Mouse (Mus musculus): ENCODE results near the gene Ckm. TPM values are rescaled to one million over a fixed set of nuclear protein-coding genes. Genes with fewer than 3 reads are reported as not detected.
A peak's percentile ranks its signal among the peaks of the same experiment; 100 is the strongest.

Gene Ckm
- total RNA-seq, 2 experiments from 2014 or later = 3,255 to 3,362 TPM

- no peak for DNase-seq
- intact Hi-C loops (cut with DNase I) = no loop called here
Measured at GRCm38 (mm10) chr7:19427999-19428650, 23.5 kb downstream of the Ckm start.

GRCm38 (mm10) chr7:19429726-19430125, 25.1 kb downstream of the Ckm start:
- intact Hi-C loops (cut with DNase I) = no loop called here
- DNase-seq = no peak

GRCm38 (mm10) chr7:19430402-19430801, 25.8 kb downstream of the Ckm start:
- no peak for DNase-seq
- intact Hi-C loops (cut with DNase I) = no loop called here

DNA sequence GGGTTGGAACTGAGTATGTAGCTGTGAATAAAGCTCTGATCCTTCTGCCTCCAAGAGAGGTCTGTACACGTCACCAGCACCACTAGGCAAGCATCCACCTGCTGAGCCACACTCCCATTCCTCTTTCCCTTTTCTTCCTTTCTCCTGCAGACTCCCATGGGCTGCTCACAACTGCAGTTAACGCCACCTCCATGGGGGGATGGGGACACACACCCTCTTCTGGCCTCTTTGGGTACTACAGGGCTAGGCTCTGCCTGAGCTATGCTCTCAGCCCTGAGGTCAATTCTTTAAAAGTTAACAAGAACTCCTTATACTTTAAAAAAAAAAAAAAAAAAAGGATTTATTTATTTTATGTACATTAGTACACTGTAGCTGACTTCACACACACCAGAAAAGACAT, 27.9 kb downstream of the Ckm start:
- no peak for DNase-seq
- intact Hi-C loops (cut with DNase I) = no loop called here

DNA sequence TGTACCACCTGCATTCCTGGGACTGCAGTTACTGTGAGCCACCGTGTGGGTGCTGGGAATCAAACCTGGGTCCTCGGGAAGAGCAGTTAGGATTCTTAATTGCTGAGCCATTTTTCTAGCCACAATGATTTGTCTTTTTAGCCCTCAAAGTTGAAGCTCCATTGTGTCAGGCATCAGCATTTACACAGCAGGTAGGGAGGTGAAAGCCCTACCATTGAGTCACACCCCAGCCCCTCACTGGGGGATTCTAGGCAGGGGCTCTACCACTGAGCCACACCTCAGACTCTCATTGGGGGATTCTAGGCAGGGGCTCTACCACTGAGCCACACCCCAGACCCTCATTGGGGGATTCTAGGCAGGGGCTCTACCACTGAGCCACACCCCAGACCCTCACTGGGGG, 31.7 kb downstream of the Ckm start:
- intact Hi-C loops (cut with DNase I) = no loop called here
- no peak for DNase-seq

GRCm38 (mm10) chr7:19437048-19437447, 32.5 kb downstream of the Ckm start:
- intact Hi-C loops (cut with DNase I) = no loop called here
- DNase-seq = no peak

- intact Hi-C loops (cut with DNase I) = no loop called here
- no peak for DNase-seq
Measured at GRCm38 (mm10) chr7:19441448-19442091, 37.0 kb downstream of the Ckm start.

- DNase-seq = peak; percentile 90 to 94
- intact Hi-C loops (cut with DNase I) = no loop called here
Measured at GRCm38 (mm10) chr7:19443344-19443743, 38.8 kb downstream of the Ckm start.

DNA sequence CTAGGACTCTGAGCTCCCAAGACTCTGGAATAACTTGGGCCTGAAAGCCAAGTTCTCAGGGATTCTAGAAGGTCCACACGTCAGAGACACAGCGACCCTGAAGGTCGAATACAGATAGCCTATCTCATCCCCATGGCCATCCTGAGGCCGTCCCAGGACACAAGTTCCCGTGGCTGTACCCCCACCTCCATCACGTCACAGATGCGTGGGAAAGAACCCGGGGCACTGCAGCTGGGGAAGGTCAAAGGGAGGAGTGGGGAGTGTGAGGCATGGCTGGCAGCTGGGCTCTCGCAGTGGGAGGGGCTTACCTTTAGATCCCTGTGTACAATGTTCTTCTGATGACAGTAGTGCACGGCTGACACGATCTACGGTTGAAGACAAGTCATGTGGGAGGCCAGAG, 40.2 kb downstream of the Ckm start:
- DNase-seq = no peak
- intact Hi-C loops (cut with DNase I) = no loop called here

- no peak for DNase-seq
- intact Hi-C loops (cut with DNase I) = no loop called here
Measured at GRCm38 (mm10) chr7:19447689-19448088, 43.1 kb downstream of the Ckm start.

- DNase-seq = no peak
- intact Hi-C loops (cut with DNase I) = no loop called here
Measured at GRCm38 (mm10) chr7:19449165-19449564, 44.6 kb downstream of the Ckm start.

GRCm38 (mm10) chr7:19455186-19455585, 50.6 kb downstream of the Ckm start:
- intact Hi-C loops (cut with DNase I) = no loop called here

DNA sequence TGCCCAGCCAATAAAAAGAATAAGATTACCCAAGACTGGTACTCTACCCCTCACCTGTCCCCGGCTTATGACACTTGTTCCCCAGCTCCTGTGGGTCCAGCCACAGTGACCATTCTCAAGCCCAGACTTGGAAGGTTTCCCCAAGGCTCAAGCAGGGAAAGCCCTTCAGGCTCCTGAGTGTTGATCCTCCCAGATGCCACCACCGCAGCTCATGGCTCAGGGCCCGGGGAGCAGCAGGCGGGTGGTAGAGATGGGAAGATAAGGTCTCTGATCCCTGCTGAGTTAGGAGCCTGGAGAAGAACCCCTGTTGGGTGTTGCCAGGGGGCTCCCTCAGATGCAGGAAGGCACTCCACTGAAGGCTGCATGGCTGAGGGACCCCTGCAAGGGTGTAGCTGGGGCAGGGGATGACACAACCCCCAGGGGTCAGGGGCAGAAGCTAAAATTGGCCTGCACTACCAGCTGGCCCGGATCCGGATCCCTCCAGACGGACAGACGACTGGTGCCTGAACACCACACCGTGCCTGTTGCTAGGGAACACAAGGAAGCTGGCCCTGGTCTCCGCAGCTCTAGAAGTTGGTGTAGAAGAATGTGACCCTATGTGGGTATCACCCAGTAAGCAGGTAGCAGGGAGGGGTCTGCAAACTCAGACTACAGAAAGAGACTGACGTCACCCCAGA, 51.4 kb downstream of the Ckm start:
- intact Hi-C loops (cut with DNase I) = no loop called here
- no peak for DNase-seq

More at GRCm38 (mm10) chr7:19455186-19455585, 50.6 kb downstream of the Ckm start:
- DNase-seq = no peak

GRCm38 (mm10) chr7:19456628-19457027, 52.1 kb downstream of the Ckm start:
- no peak for DNase-seq
- intact Hi-C loops (cut with DNase I) = no loop called here

- intact Hi-C loops (cut with DNase I) = loop anchor here (2.0 kb wide), 1 partner anchor 17 kb away; no protein-coding TSS in a partner anchor
- DNase-seq = no peak
Measured at GRCm38 (mm10) chr7:19457414-19458071, 53.0 kb downstream of the Ckm start.

GRCm38 (mm10) chr7:19458072-19458486, 53.5 kb downstream of the Ckm start:
- peak; percentile 74 to 79 for DNase-seq
- intact Hi-C loops (cut with DNase I) = loop anchor here (2.0 kb wide), 1 partner anchor 17 kb away; no protein-coding TSS in a partner anchor

DNA sequence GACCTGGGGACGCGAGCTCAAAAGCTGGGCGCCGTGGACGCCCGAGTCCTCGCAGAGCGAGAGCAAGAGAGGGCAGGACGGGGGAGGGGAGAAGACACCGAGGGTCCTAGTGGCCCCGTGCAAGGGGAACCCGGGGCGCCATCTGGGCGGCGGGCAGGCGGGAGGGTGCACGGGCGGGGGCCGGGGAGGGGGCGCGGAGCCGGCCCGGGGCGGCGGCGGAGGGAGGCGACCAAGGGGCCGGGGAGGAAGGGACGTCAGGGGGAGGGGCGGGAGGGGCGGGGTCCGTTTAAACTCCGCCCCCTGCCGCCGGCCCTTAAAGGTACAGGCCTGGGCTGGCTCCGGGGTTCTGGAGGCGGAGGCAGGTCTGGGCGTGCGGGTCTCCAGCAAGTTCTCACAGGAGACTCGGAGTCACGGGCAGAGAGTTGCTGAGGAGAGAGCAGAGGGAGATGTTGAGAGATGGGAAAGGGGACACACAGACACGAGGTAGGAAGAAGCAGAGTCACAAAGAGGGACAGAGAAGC, 54.1 kb downstream of the Ckm start, which contains the start of gene Mark4:
Gene Mark4 (minus strand): TSS at position 231 of the 521 bp plus-strand sequence.
- peak; percentile 81 to 83 for DNase-seq
- intact Hi-C loops (cut with DNase I) = loop anchor here (2.0 kb wide), 1 partner anchor 16 kb away; no protein-coding TSS in a partner anchor

GRCm38 (mm10) chr7:19459144-19459870, 54.7 kb downstream of the Ckm start:
- intact Hi-C loops (cut with DNase I) = loop anchor here (2.0 kb wide), 1 partner anchor 15 kb away; no protein-coding TSS in a partner anchor
- no peak for DNase-seq

- DNase-seq = no peak
- intact Hi-C loops (cut with DNase I) = no loop called here
Measured at GRCm38 (mm10) chr7:19460500-19460899, 55.9 kb downstream of the Ckm start.

DNA sequence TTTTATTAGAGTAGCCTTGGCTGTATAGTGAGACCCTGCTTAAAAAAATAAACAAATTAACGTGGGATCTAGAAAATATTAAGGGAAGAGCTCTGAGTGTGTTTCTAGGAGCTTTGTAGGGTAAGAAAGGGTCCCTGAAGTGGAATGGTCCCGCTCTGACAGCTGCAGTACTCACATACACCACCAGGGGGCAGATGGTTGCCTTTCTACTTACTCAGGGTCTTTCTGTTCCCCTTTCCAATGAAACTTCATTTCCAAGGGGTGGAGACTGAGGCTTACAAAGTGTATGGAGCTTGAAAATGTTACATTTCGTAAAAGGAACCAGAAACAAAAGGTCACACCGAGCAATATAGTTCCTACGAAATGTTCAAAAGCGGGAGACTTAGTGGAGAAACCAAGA, 56.9 kb downstream of the Ckm start:
- peak; percentile 82 to 90 for DNase-seq
- intact Hi-C loops (cut with DNase I) = no loop called here
